Mouse (Mus musculus) layer of hippocampus, postnatal 10 days (tissue): Measurements from ENCODE around the gene Rdh5. TPM values are rescaled to one million over a fixed set of nuclear protein-coding genes. Genes with fewer than 3 reads are reported as not detected.

ENCODE experiments used
- DNase-seq, 2 experiments: peaks; one replicate each; pipeline ENCODE4 v3.0.0; 2021; ENCODE audit warnings: low spot score in 2 of 2
- total RNA-seq, 2 experiments: library from RNA; stranded (reverse); gene quantifications; 2 replicates each; pipeline ENCODE4 v1.2.3; 2021

The Rdh5 gene
- total RNA-seq, 2 experiments from 2014 or later, result 5.6 to 6.7 TPM

DNA sequence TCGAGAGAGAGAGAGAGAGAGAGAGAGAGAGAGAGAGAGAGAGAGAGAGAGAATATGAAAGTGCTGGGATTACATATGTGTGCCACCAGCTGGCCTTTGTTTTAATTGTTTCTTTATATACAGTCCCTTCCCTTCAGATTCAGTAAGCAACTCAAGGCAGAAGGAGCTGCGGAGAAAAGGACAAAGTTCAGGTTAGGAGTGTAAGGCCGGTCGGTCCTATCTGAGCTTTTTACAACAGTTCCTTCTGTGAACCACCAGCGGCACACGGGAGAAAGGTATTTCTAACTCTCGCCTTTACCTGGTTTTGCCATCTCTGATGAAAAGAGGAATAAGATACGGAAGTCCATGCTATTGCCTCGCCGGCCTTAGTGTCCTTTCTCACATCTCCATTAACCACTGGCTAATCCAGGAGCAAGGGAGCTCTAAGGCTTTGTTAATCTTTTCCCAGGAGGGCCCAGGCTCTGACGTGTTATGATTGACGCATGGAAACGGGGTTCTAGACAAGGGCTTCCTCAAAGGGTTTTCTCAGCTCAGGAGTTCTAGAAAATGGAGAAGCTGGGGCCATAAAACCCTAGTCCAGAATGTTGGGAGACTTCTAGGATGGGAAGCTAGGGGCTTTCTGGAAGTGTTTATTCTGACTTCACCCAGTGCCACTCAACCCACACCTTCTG, 13.8 kb downstream of the Rdh5 start:
- no peak for DNase-seq

DNA sequence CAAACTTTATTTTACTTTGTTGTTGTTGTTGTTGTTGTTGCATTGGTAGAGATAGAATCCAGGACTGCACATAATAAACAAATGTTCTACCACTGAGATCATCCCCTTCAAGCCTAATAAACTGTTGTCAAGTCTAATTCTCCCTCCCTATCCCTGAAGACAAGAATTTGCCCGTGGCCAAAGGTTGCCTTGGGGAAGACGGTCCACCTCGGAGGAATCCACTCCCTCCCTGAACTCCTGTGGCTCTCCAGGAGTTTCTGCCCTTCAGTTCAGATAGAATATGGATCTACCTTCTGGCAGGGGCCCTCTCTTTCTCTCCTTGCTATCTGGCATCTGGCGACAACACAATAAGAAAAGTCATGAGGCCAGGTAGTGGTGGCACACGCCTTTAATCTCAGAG, 17.9 kb downstream of the Rdh5 start:
- DNase-seq, result no peak

DNA sequence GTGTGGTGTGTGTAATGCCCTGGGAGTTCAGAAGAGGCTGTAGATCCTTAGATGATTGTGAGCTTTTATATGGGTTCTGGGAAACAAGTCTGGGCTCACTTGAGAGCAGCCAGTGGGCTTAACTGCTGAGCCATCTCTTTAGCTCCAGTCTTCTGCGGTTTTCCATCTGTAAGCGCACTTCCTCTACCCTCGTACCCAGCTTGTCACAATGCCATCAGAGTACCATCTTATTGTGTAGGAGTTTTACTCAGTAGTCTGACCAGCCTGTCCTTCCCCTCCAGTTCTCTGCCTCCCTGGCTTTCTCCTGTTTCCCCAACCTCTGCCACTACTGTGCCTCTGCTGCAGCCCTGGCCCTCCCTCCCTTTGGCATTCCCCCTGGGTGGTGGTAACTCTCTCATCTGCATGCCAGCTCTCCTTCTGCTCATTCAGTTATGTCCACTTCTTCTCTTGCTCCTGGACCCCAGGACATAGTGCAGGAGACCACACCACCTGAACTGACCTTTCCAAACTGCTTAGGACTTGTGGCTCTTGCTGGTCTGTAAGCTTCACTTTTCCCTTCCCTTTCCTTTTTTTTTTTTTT, 20.2 kb downstream of the Rdh5 start:
- no peak for DNase-seq

DNA sequence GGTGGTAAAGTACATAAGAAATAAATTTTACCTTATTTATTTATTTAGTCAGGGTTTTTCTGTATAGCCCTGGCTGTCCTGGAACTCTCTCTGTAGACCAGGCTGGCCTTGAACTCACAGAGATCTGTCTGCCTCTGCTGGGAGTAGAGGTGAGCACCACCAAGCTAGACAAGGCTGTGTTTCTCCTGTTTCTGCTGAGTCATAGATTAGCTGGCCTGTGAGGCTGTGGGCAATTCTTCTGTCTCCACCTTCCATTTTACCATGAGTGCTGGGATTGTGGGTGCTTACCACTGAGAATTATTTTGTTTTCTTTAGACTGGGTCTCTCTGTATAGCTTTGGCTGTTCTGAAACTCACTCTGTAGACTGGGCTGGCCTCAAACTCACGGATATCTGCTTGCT, 21.3 kb downstream of the Rdh5 start:
- no peak for DNase-seq

DNA sequence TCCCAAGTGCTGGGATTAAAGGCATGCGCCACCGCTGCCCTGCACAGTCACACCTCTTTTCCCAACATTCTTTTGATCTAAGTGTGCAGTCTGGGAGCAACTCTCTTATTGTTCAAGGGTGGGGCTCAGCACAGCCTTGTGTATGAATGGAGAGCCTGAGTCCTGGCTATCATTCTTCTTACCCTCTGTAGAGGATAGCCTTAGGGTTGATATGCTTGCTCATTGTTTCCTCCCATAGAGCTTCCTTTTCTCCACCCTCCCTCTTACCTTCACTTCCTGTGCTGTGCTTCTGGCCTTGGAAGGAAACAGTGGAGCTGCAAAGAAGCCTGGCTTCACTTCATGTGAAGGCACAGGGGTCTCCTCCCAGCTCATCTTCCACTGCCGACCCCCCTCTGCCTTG, 22.0 kb downstream of the Rdh5 start, which contains the start of gene Cd63:
Cd63 (plus strand) TSS at position 292 of the 400 bp plus-strand sequence.
- DNase-seq, result no peak

DNA sequence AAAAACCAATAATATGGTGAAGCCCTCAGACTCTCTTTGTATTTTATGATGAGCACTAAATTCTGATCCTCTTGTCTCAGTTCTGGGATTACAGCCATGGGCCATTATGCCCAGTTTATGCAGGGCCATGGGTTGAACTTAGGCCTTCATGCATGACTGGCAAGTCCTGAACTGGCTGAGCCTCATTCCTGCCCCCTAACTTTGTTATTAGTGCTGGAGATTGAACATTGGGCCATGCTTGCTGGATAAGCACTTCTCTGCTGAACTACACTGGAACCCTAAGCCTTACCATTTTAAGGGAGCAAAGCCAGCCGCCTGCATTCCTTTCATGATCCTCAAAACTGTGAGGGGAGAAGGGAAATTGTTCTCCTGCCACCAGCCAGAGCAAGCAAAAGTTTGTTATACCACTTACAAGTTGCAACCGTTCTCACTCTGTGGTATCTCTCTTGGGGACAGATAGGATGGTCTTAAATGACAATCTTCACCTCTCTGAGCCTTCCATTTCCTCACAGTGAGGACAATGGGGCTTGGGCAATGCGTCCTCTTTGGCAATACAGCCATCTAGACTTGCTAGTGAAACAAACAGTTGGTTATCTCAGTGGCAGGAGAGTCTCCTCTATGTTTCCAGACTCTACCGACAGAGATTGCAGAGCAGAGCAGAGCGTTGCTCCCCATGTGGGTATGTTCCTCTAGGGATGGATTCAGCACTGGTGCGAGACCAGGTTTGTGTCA, 22.8 kb downstream of the Rdh5 start:
- no peak for DNase-seq

DNA sequence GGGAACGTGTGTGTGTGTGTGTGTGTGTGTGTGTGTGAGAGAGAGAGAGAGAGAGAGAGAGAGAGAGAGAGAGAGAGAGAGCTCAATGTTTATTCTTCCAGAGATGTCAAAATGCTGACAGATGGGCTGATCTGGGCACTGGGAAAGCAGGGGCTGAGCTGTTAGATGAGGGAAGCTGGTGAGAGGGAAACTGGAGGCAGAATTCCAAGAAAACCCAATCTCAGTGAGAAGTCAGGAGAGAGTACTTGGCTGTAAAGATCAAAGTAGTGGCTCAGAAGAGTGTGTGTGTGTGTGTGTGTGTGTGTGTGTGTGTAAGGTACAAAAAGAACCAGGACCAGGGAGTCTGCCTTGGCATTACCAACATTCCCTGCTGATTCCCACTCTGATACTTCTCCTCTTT, 25.2 kb downstream of the Rdh5 start:
- no peak for DNase-seq

DNA sequence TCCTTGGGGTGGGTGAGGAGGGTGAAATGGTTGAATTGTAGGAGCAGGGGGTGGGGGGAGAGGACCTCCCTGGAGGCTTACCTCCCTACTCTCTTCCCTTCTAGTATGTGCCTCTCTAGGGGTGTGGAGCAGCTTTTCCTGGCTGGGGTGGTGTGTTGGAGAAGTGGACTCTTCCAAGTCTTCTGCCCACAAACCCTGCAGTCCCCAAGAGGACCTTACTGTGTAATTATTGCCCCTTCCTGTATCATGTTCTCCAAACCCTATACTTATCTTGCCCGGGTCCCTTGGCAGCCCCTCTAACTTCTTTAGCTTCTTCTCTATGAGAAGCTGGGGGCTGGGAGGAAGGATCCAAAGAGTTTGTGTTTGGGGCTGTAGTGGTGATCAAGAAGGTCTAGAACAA, 25.9 kb downstream of the Rdh5 start:
- no peak for DNase-seq

DNA sequence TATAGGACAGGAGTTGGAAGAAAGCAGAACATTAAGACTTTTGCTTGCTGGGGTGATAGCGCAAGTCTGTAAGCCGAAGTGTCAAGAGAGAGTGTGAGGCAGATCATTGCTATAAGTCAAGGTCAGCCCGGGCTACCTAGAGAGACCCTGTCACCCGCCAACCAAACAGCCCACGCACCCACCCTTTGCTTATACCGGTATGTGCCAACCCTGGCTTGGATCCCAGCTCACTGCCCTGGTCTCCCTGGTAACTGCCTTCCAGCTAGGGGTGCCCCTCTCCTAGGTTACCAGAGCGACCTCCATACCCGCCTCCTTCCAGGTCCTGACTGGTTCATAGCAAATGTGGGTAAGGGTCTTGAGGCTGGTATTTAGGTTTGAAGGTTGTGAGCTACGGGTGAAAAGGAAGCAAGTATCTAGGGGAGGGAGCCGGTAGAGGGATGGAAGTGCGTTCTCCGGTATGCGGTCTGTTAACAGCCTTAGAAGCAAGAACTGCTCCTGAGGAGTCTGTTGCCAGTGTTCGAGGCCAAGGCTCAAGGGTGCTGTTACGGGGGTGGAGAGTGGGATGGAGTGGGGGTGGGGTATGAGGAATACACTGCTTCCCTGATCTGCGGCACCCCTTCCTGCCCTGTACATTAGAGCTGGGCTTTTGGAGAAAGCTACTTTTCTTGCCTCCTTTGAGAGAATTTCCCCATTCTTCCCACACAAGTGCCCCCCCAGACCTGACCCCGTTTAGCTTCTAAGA, 26.6 kb downstream of the Rdh5 start:
- peak; percentile 73 to 79 for DNase-seq

DNA sequence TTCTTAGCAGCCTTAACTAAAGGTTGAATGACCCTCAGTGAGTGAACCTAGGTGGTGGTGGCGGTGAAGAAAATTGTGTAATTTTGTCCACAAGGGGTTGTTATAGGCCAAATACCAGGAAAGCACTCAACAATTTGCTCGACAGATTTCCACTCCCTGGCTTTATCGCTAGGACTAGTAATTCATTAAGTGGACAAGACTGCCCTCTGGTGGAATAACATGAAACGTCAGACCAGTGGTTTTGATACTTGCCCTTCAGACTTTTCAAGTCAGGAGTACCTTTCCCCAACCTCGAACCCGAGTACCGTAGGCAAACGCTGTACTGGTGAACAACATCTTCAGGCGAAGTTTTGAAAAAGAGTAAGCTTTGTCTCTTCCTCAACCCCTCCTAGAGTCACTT, 27.3 kb downstream of the Rdh5 start:
- DNase-seq, result peak; percentile 83 to 85

DNA sequence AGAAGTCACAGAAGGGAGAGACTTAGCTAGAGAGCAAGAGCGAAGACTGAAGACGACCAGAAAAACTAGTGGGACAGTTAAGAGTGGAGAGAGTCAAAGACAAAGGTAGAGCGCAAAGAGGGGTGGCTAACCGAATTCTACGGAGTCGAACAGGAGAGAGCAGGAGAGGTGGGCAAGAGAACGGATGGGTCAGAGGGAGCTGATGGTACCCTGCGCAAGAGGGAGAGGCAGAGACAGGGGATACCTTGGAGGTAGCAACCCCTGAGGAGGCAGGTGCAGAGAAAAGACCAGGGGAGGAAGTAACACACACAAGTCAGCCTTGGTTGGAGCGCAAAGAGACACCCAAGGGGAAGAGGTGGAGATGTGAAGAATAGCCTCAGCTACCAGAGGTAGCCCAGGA, 30.4 kb downstream of the Rdh5 start:
- DNase-seq, result no peak

DNA sequence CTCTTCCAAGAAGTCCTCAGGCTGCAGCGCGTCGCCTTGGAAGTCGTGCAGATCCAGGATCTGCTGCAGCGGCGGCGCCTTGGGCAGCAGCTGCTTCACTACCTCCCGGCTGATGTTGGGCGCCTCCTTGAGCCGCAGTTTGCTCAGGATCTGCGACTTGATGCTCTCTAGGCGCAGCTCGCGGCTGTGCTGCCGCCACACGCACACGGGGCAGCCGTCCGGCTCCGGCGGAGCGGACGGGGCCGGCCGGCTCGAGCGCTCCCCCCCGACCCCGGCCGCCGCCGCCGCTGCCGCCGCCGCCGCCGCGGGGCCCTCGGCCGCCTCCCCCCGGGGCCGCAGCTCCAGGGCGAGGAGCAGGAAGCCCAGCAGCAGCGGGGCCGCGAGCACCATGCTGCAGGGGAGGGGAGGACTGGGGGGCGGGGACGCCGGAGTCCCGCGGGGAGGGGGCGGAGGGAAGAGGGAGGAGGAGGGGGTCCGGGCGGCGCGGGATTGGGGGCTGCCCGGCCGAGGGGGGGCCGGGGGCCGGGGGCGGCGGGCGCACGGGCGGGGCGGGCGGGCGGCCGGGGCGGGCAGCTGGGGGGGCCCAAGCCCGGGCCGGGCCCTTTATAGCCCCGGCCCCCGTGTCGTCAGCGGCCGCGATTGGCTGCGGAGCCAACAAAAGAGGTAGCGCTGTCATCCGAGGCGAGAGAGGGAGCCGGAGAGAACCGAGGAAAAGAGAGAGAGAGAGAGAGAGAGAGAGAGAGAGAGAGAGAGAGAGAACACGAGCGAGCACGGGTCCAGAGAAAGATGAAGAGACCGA, 31.2 kb downstream of the Rdh5 start, which contains the start of gene Gdf11:
Gdf11 (minus strand) TSS at position 423 of the 799 bp plus-strand sequence.
- DNase-seq, result peak; percentile 68 to 76

DNA sequence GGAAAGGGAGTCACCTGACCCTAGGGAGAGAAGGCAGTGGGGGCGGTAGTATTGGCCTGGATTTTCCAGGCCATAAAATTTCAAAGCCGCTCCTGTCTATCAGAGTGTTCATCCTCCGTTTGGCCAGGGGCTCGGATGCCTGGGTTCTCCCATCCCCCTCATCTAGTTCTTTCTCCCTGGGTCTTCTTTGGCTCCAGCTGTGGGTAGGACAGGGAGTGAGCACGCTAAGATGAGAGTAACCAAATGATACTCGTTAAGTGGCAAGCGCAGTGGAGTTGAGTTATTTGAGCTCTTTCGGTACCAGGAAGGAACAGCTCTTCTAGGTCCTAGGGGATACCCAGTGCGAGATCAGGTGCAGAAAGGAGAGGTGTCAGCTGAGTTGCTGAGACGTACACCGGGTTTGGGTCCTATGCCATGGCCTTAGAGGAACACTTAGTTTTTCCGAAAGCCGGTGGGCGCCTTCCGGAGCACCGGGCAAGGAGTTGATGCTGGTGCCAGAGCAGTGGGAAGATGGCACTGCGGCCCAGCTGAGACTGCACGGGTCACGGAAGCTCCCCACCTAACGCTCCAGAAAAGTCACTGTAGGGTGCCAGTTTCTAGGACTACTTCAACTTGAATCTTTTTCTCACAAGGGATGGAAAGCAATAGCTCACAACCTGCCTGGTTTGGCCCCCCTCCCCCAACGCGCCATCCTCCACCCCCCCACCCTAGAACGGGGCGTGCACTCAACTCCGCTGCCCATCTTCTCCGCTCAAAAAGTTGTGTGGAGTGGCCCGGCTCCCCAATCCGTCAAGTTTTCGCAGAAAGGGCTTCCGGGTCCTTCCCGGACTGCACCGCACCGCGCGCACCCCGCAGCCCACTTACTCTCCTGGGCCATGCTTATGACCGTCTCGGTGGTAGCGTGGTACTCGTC, 32.0 kb downstream of the Rdh5 start:
- no peak for DNase-seq

DNA sequence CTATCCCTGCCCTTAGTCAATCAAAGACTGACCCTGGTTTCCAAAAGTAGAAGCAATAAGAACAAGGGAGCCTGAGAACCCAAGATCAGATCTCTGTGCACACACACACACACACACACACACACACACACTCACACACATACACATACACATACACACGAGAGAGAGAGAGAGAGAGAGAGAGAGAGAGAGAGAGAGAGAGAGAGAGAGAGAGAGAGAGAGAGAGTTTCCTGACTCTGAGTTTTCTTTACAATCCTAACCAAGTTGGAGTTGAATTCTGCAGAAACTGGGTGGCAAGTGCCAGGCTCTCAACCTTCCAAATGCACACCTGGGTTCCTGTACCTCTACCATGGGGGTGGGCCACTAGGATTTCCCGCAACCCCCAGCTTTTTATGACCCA, 32.8 kb downstream of the Rdh5 start:
- no peak for DNase-seq

DNA sequence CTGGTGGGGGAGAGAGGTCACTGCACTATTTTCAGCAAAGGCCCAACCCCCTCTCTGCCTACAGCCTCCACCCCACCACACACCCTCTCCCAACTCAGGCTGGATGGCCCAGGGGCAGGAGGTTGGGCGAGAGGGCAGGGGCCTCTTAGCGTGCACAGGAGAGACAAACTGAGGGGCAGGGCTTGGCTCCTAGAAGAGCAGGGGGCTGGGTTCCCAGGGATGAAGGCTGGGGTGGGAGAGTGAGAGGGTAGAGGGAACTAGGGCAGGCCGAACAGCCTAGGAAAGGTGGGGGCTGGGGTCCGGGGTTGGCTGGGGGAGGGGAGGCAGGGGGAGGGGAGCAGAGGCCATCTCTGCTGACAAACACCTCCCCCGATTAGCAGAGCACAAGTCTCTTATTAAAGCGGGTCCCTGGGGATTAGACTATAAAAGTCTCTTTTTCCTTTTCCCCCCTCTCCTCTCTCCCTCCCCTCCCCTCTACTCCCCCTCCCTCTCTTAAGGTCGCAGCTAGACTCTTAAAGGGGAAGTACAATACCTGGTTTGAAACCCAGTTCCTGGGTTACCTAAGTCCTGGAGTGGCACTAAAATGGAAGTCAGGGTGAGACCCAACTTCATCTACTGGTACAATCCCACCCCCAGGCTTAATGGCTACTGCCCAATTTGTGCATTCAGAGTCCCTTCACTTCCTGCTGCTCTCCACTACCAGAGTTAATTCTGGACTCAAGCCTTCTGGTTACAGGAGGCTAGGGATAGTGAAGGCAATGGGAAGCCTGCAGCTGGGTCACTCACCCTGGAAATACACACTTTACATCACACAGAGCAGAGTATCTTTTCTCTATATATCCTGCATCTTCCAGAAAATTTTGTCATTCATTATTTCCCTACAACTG, 33.5 kb downstream of the Rdh5 start:
- no peak for DNase-seq

DNA sequence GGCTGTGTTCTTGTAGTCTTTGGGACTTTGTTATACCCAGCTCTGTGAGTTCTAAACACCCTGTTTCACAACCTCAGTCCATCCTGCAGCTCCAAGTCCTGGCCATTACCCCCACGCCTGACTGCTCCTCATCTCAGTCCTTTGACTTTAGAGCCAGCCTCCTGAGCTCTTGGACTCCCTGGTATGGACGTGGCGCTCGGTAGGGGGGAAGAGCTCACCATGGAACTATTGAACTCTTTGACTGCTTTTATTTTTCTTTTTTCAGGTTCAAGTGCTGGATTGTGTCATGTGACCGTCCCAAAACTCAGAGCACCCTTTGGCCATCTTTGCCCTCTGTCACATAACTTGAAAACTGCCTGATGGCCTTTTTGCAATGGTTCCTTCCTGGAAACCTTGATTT, 40.6 kb downstream of the Rdh5 start:
- DNase-seq, result no peak

DNA sequence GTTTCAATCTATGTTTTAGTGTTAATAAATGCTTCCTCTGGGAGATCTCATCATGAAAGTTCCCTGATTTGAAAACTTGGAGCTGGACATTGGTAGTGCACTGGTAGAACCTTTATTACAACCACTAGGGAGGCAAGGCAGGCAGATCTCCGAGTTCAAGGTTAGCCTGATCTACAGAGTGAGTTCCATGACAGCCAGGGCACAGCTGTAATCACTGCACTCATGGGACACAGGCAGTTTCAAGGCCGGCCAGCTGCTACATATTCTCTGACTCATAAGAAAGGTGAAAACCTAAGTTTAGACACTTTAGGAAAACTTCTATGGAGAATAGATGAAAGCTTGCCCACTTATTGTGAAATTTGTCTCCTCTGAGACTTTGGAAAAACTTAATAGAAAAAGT, 43.9 kb downstream of the Rdh5 start:
- DNase-seq, result no peak

DNA sequence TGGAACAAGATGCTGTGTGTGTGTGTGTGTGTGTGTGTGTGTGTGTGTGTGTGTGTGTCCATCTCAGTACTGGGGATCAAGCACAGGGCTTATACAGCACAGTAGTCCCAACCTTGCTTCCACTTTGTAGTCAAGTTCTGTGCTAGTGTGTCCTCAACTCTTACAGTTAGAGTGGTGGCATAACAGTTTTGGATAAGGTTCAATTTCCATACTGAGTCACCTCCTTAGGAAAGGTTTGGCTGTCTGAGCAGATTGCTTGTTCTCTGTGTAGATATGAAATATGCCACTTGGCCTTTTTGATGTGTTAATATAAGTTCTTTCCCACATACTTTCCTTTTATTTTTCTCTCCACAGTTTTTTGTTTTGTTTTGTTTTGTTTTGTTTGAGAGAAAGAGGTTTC, 44.4 kb downstream of the Rdh5 start:
- DNase-seq, result no peak

DNA sequence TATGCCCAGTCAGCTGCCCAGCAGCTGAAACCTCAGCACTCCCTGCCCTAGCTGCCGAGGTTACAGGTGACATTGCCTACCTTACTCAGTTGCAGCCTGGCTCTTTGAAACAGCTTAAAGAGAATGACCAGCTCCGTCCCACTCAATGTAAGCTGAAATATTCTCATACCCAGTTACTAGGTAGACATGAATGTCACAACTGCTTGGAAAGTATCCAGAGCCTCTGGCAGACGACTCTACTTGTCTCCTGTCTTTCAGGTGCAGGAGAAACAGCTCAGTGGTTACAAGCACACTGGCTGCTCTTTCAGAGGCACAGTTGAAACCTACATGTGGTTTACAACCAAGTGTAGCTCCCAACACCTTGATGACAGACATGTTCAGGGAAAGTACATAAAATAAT, 52.3 kb downstream of the Rdh5 start:
- DNase-seq, result no peak
